8 mouse cellular contexts compared by ENCODE assay signal in the genomic region with DNA sequence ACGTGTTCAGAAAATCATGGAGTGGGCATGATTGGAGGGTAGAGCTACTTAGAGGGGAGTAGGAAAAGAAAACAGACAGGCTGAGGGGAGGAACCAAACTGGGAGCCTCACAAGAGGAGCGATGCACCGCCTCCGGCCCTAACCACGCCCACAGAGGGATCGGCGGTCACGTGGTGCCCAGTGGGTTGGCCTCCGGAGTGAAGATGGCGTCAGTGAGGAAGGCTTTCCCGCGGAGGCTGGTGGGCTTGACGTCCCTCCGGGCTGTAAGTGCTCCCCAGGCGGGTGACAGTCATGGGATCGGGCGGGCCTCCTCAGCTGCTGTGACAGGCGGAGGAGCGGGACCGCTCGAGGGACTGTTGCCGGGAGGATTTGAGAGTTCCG. TPM values are rescaled to one million over a fixed set of nuclear protein-coding genes. Genes with fewer than 3 reads are reported as not detected.
DNase-seq lines count a peak whose midpoint lies in the region; ATAC-seq and TF ChIP-seq lines count a peak whose summit lies in the region.

Hmgcl (plus strand) TSS at position 171 of the 381 bp plus-strand sequence.

- H3K4me3 ChIP-seq in bone marrow macrophage, adult 2 months (ENCODE audit: insufficient read depth, low read length) = peak within 1 kb of the TSS; percentile 75
- peak within 1 kb of the TSS; percentile 79 for H3K4me3 ChIP-seq in embryonic fibroblast, embryonic 13.5 days (ENCODE audit: insufficient read depth, low read length)
- peak within 1 kb of the TSS; percentile 85 for H3K4me3 ChIP-seq in heart, embryonic 10.5 days
- peak within 1 kb of the TSS; percentile 85 for H3K4me3 ChIP-seq in kidney, embryonic 15.5 days (replicated peaks)

- peaks cover 9% of the 10 kb centered on the region for H3K36me3 ChIP-seq in heart, embryonic 10.5 days
- peaks cover 5% of the 10 kb centered on the region for H3K36me3 ChIP-seq in kidney, embryonic 15.5 days

- TF ChIP-seq CTCF in bone marrow macrophage, adult 2 months (IDR thresholded peaks at IDR 0.05; ENCODE audit: low read depth, low read length) = no peak
- TF ChIP-seq CTCF in embryonic fibroblast, embryonic 13.5 days (IDR thresholded peaks at IDR 0.05; ENCODE audit: borderline replicate concordance, insufficient read depth, low read length) = no peak

- H3K4me1 ChIP-seq in bone marrow macrophage, adult 2 months (ENCODE audit: control insufficient read depth, insufficient read depth, low read length) = peaks cover 56% of the 10 kb centered on the region
- H3K4me1 ChIP-seq in embryonic fibroblast, embryonic 13.5 days (ENCODE audit: control insufficient read depth, insufficient read depth, low read length) = no peaks in the 10 kb centered on the region
- peaks cover 31% of the 10 kb centered on the region for H3K4me1 ChIP-seq in heart, embryonic 10.5 days
- peaks cover 39% of the 10 kb centered on the region for H3K4me1 ChIP-seq in kidney, embryonic 15.5 days

- peak within 1 kb of the TSS; percentile 95 for H3K27ac ChIP-seq in bone marrow macrophage, adult 2 months (ENCODE audit: insufficient read depth, low read depth, low read length)
- peak within 1 kb of the TSS; percentile 26 for H3K27ac ChIP-seq in embryonic fibroblast, embryonic 13.5 days (ENCODE audit: insufficient read depth, low read length)
- peak within 1 kb of the TSS; percentile 75 for H3K27ac ChIP-seq in heart, embryonic 10.5 days
- H3K27ac ChIP-seq in kidney, embryonic 15.5 days = peak within 1 kb of the TSS; percentile 74

- peaks cover under 1% of the 10 kb centered on the region; the same call in 1 of the 2 replicates for H3K9me3 ChIP-seq in heart, embryonic 10.5 days
- H3K9me3 ChIP-seq in kidney, embryonic 15.5 days (replicated peaks) = no peaks in the 10 kb centered on the region

- peak; percentile 91 for ATAC-seq in kidney, embryonic 15.5 days (replicated peaks; ENCODE audit: low FRiP score)
- peak; percentile 87 for ATAC-seq in monocyte, adult 5-6 weeks (replicated peaks; ENCODE audit: insufficient number of reproducible peaks, low FRiP score, low TSS enrichment, poor library complexity, severe bottlenecking)

- WGBS in heart, embryonic 10.5 days = 0% methylated on average over 16 of the region's 23 CpGs
- under 1% methylated on average over 23 of the region's 23 CpGs for WGBS in kidney, embryonic 15.5 days

- 0 out of 2 replicates have a peak, but pooled peaks have one; percentile 14 for TF ChIP-seq POLR2A in bone marrow macrophage, adult 2 months (IDR thresholded peaks at IDR 0.05; ENCODE audit: borderline replicate concordance, low read depth, low read length)
- peak; percentile 95 for TF ChIP-seq POLR2A in embryonic fibroblast, embryonic 13.5 days (IDR thresholded peaks at IDR 0.05; ENCODE audit: low read depth, low read length)

- DNase-seq in A20 (ENCODE audit: low read depth, low spot score) = peak; percentile 92
- peak; percentile 97 for DNase-seq in heart, embryonic 10.5 days (ENCODE audit: low spot score)
- DNase-seq in liver = peak; percentile 96
- peak; percentile 96 to 97 for DNase-seq in spleen, postnatal 4 days (ENCODE audit: low spot score in 2 of 2)

- no peaks in the 10 kb centered on the region for H3K27me3 ChIP-seq in heart, embryonic 10.5 days (ENCODE audit: insufficient read depth, poor library complexity, severe bottlenecking)
- H3K27me3 ChIP-seq in kidney, embryonic 15.5 days = no peaks in the 10 kb centered on the region

- peak within 1 kb of the TSS; percentile 80 for H3K9ac ChIP-seq in kidney, embryonic 15.5 days

- peak within 1 kb of the TSS; percentile 85 for H3K4me2 ChIP-seq in kidney, embryonic 15.5 days

RNA-seq across cellular contexts. Expression of gene Hmgcl, which starts in this region (rescaled TPM):
- polyA plus RNA-seq in bone marrow macrophage, adult 2 months (2012; ENCODE audit: insufficient read depth, insufficient read length, missing spikeins) = 99.8 and 101 TPM in 2 replicates
- polyA plus RNA-seq in embryonic fibroblast, embryonic 13.5 days (2011; ENCODE audit: insufficient read length, low read depth, missing spikeins) = 19.5 and 24.1 TPM in 2 replicates
- polyA plus RNA-seq in heart, embryonic 10.5 days (2016; fragmentation: Nextera tagmentation; extraction: Ambion mirVana) = 67.5 and 77.1 TPM in 2 replicates
- polyA plus RNA-seq in kidney, embryonic 15.5 days (2015; fragmentation: Nextera tagmentation; extraction: Ambion mirVana) = 77.2 and 80.2 TPM in 2 replicates
- 56.8 to 67.9 TPM (median 60.9 TPM) in 3 replicates for total RNA-seq in monocyte, adult 5-6 weeks (2017)

Comparison
In these comparisons a context has a peak if more than half of its experiments do, and no peak if none do; other contexts are left out.
1. Peak in every context shown above with its lines: DNase-seq, ATAC-seq, H3K4me3 ChIP-seq and H3K27ac ChIP-seq.
2. H3K27ac ChIP-seq: peak in every context shown above with its lines; median percentile 95 in bone marrow macrophage, adult 2 months; 75 in heart, embryonic 10.5 days; 74 in kidney, embryonic 15.5 days; 26 in embryonic fibroblast, embryonic 13.5 days.